Mouse (Mus musculus): ENCODE results near the gene Gps2. TPM values are rescaled to one million over a fixed set of nuclear protein-coding genes. Genes with fewer than 3 reads are reported as not detected.

Gene Gps2
- polyA plus RNA-seq, 3 experiments from 2014 or later, result 91.9 to 128 (median 122) TPM

DNA sequence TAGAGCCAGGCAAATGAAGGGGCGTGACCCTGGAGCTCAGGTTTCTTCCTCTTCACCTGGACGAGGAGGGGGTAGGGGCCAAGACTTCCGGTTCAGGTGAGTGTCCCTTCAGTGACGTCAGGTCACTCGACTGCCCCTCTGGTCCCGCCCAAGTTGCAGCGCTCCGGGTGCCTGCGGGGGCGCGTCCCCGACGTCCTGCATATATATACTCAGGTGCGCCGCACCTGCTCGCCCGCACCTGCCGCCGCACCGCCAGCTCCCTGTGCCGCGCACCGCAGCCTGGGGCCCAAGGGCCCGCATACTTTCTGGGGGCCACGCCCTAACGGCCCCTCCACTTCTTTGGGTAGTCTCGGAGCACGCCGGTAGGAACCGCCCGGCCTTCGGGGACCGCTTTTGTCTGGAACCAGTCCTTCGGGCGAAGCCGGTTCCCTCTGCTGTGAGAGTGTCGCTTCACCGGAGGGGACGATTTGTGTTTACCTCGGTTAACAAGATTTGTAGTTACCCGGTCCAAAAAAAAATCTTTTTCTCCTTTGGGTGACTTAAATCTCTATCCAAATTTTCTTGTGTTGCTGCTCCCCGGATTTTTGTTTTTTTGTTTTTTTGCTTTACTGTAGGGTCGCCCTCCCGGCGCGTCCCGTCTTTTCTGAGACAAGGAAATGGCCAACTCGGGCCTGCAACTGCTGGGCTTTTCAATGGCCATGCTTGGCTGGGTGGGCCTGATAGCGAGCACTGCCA, 51.8 kb downstream of the Gps2 start:
- ATAC-seq, result no peak

Other genes starting within 250 kb of the Gps2 start
- 10 to 100 TPM in 1 of 3 experiments, 1 to 10 TPM in 2; 3.8 to 21.2 (median 4.5) TPM for gene Cd68, start 247.7 kb upstream of the Gps2 start, polyA plus RNA-seq (2017; shearing (Covaris generic))
- 100 to 1,000 TPM; 156 to 375 (median 178) TPM for gene Eif4a1, start 241.5 kb upstream of the Gps2 start, polyA plus RNA-seq (2017; shearing (Covaris generic))
- gene Senp3, start 231.8 kb upstream of the Gps2 start, polyA plus RNA-seq (2017; shearing (Covaris generic)), result 10 to 100 TPM; 21.8 to 38.0 (median 32.0) TPM
- not detected for gene Tnfsf13, start 228.1 kb upstream of the Gps2 start, polyA plus RNA-seq (2017; shearing (Covaris generic))
- not detected for gene Tnfsf12, start 218.0 kb upstream of the Gps2 start, polyA plus RNA-seq (2017; shearing (Covaris generic))
- not detected for gene Tnfsfm13, start 217.8 kb upstream of the Gps2 start, polyA plus RNA-seq (2017; shearing (Covaris generic))
- 10 to 100 TPM; 27.3 to 28.4 (median 27.7) TPM for gene Polr2a, start 155.3 kb upstream of the Gps2 start, polyA plus RNA-seq (2017; shearing (Covaris generic))
- gene Slc35g3, start 151.9 kb upstream of the Gps2 start, polyA plus RNA-seq (2017; shearing (Covaris generic)), result not detected
- 10 to 100 TPM in 2 of 3 experiments, 1 to 10 TPM in 1; 4.3 to 13.9 (median 11.8) TPM for gene Zbtb4, start 148.0 kb upstream of the Gps2 start, polyA plus RNA-seq (2017; shearing (Covaris generic))
- 1 to 10 TPM; 1.7 to 2.5 (median 1.8) TPM for gene Chrnb1, start 117.9 kb upstream of the Gps2 start, polyA plus RNA-seq (2017; shearing (Covaris generic))
- gene Fgf11, start 112.0 kb upstream of the Gps2 start, polyA plus RNA-seq (2017; shearing (Covaris generic)), result not detected
- gene Tmem102, start 108.3 kb upstream of the Gps2 start, polyA plus RNA-seq (2017; shearing (Covaris generic)), result not detected
- gene Gm39566, start 98.6 kb upstream of the Gps2 start, polyA plus RNA-seq (2017; shearing (Covaris generic)), result not detected
- not detected for gene Spem2, start 95.4 kb upstream of the Gps2 start, polyA plus RNA-seq (2017; shearing (Covaris generic))
- not detected for gene Spem1, start 91.7 kb upstream of the Gps2 start, polyA plus RNA-seq (2017; shearing (Covaris generic))
- 1 to 10 TPM in 2 of 3 experiments, under 1 TPM in 1; 0.60 to 2.5 (median 1.2) TPM for gene Nlgn2, start 76.1 kb upstream of the Gps2 start, polyA plus RNA-seq (2017; shearing (Covaris generic))
- gene Tmem256, start 75.4 kb upstream of the Gps2 start, polyA plus RNA-seq (2017; shearing (Covaris generic)), result 100 to 1,000 TPM; 124 to 157 (median 131) TPM
- 10 to 100 TPM in 2 of 3 experiments, 1 to 10 TPM in 1; 7.3 to 20.2 (median 17.7) TPM for gene Plscr3, start 67.5 kb upstream of the Gps2 start, polyA plus RNA-seq (2017; shearing (Covaris generic))
- gene Tnk1, start 55.2 kb upstream of the Gps2 start, polyA plus RNA-seq (2017; shearing (Covaris generic)), result under 1 TPM in 1 of 3 experiments, not detected in 2; 0.19 TPM
- gene Tmem95, start 35.9 kb upstream of the Gps2 start, polyA plus RNA-seq (2017; shearing (Covaris generic)), result not detected
- gene Kctd11, start 32.5 kb upstream of the Gps2 start, polyA plus RNA-seq (2017; shearing (Covaris generic)), result 1 to 10 TPM in 1 of 3 experiments, under 1 TPM in 2; 0.58 to 1.5 (median 0.59) TPM
- gene Acap1, start 18.3 kb upstream of the Gps2 start, polyA plus RNA-seq (2017; shearing (Covaris generic)), result 100 to 1,000 TPM; 229 to 289 (median 266) TPM
- under 1 TPM; 0.39 to 0.98 (median 0.63) TPM for gene 2810408A11Rik, start 12.9 kb upstream of the Gps2 start, polyA plus RNA-seq (2017; shearing (Covaris generic))
- gene Neurl4, start 12.8 kb upstream of the Gps2 start, polyA plus RNA-seq (2017; shearing (Covaris generic)), result 1 to 10 TPM; 5.2 to 9.6 (median 9.0) TPM
- gene Eif5a, start 8.1 kb downstream of the Gps2 start, polyA plus RNA-seq (2017; shearing (Covaris generic)), result 1,000 to 10,000 TPM; 1,103 to 1,192 (median 1,160) TPM
- gene Ybx2, start 21.9 kb downstream of the Gps2 start, polyA plus RNA-seq (2017; shearing (Covaris generic)), result not detected
- gene Slc2a4, start 34.3 kb downstream of the Gps2 start, polyA plus RNA-seq (2017; shearing (Covaris generic)), result not detected
- 1 to 10 TPM in 1 of 3 experiments, not detected in 2; 1.1 TPM for gene Cldn7, start 50.9 kb downstream of the Gps2 start, polyA plus RNA-seq (2017; shearing (Covaris generic))
- gene Ctdnep1, start 67.3 kb downstream of the Gps2 start, polyA plus RNA-seq (2017; shearing (Covaris generic)), result 10 to 100 TPM; 25.8 to 35.6 (median 29.3) TPM
- 10 to 100 TPM; 61.5 to 78.3 (median 68.5) TPM for gene Elp5, start 68.6 kb downstream of the Gps2 start, polyA plus RNA-seq (2017; shearing (Covaris generic))
- gene Gabarap, start 77.3 kb downstream of the Gps2 start, polyA plus RNA-seq (2017; shearing (Covaris generic)), result 100 to 1,000 TPM; 352 to 384 (median 366) TPM
- gene Phf23, start 81.9 kb downstream of the Gps2 start, polyA plus RNA-seq (2017; shearing (Covaris generic)), result 10 to 100 TPM; 32.7 to 38.3 (median 36.0) TPM
- 1 to 10 TPM; 2.5 to 5.0 (median 4.9) TPM for gene Dvl2, start 86.7 kb downstream of the Gps2 start, polyA plus RNA-seq (2017; shearing (Covaris generic))
- 100 to 1,000 TPM; 110 to 132 (median 128) TPM for gene Acadvl, start 101.5 kb downstream of the Gps2 start, polyA plus RNA-seq (2017; shearing (Covaris generic))
- 10 to 100 TPM in 2 of 3 experiments, 1 to 10 TPM in 1; 7.1 to 14.6 (median 11.2) TPM for gene Dlg4, start 103.1 kb downstream of the Gps2 start, polyA plus RNA-seq (2017; shearing (Covaris generic))
- not detected for gene Asgr1, start 140.2 kb downstream of the Gps2 start, polyA plus RNA-seq (2017; shearing (Covaris generic))
- gene Asgr2, start 178.8 kb downstream of the Gps2 start, polyA plus RNA-seq (2017; shearing (Covaris generic)), result not detected
- not detected for gene Mgl2, start 216.4 kb downstream of the Gps2 start, polyA plus RNA-seq (2017; shearing (Covaris generic))
- under 1 TPM in 1 of 3 experiments, not detected in 2; 0.67 TPM for gene Clec10a, start 242.3 kb downstream of the Gps2 start, polyA plus RNA-seq (2017; shearing (Covaris generic))

Data from inflammation-experienced regulatory T-cells, adult 6 months (primary cell).